14 mouse cellular contexts compared by ENCODE assay signal in the genomic region with DNA sequence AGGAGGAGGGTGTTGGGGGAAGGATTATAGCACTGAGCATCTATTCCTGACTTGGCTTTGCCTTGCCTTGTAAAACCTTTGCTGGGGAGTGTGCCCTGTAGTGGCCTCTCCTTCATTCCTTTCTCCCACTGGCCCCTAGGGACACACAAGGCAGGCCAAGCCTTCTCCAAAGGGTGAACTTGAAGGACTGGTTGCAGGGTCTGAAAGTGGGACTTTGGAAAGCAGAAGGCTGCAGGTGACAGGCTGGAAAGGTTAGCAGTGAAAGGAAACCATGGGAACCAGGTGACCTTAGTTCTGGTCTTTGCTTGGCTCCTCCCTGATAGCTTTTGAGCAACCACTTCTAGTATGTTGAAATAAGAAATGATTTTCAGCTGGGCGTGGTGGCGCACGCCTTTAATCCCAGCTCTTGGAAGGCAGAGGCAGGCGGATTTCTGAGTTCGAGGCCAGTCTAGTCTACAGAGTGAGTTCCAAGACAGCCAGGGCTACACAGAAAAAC. TPM values are rescaled to one million over a fixed set of nuclear protein-coding genes. Genes with fewer than 3 reads are reported as not detected.
DNase-seq lines count a peak whose midpoint lies in the region; ATAC-seq and TF ChIP-seq lines count a peak whose summit lies in the region.
"Had no signal": no experiment of that assay in that cellular context is flagged by ENCODE, and none has a peak within 500 bp of the region (broad histone marks: within the 10 kb centered on the region; RNA-seq: fewer than 3 reads in every experiment).

No protein-coding gene starts in this region.

- peak; percentile 3 for DNase-seq in forebrain, embryonic 10.5 days (ENCODE audit: extremely low spot score, low spot score)
- DNase-seq in liver: peak; percentile 1
- no peak for DNase-seq in liver, embryonic 11.5 days (ENCODE audit: low spot score)
- DNase-seq in thymus, adult 2 months: no peak
- no peak for DNase-seq in thymus, postnatal 0 days (ENCODE audit: low spot score)
- peak; percentile 12 for DNase-seq in liver, postnatal 0 days
- no peak for DNase-seq in adrenal gland, postnatal 36 days
- DNase-seq: cerebellum, adult 9-10 months; left cerebral cortex, postnatal 4 days had no signal

- TF ChIP-seq EP300 in liver, postnatal 0 days (IDR thresholded peaks at IDR 0.05; ENCODE audit: low read depth): no peak

- 92% methylated on average over 5 of the region's 5 CpGs for WGBS in forebrain, embryonic 10.5 days
- WGBS in forebrain, embryonic 16.5 days: 94% methylated on average over 5 of the region's 5 CpGs
- WGBS in liver, embryonic 11.5 days: 83% methylated on average over 5 of the region's 5 CpGs
- WGBS in thymus, adult 2 months: 91% methylated on average over 5 of the region's 5 CpGs
- WGBS in liver, postnatal 0 days (ENCODE audit: insufficient replicate concordance): 78% methylated on average over 5 of the region's 5 CpGs

- ATAC-seq in forebrain, embryonic 16.5 days: no peak
- ATAC-seq in liver, embryonic 11.5 days (replicated peaks; ENCODE audit: low FRiP score): no peak
- ATAC-seq in liver, postnatal 0 days: 0 out of 2 replicates have a peak, but pooled peaks have one; percentile 33
- ATAC-seq: Patski had no signal

- TF ChIP-seq POLR2A in thymus, adult 2 months (IDR thresholded peaks at IDR 0.05; ENCODE audit: control insufficient read depth, extremely low read depth, insufficient read depth, low read length, poor library complexity): no peak

- H3K4me3 ChIP-seq in forebrain, embryonic 10.5 days: no peak overlapping the region
- H3K4me3 ChIP-seq in forebrain, embryonic 16.5 days (replicated peaks; ENCODE audit: low read length): no peak overlapping the region
- H3K4me3 ChIP-seq in liver, embryonic 11.5 days (ENCODE audit: low read depth, low read length): no peak overlapping the region
- peak overlapping the region; percentile 69 for H3K4me3 ChIP-seq in thymus, adult 2 months (ENCODE audit: control insufficient read depth, insufficient read depth, low read length)
- H3K4me3 ChIP-seq in liver, postnatal 0 days (ENCODE audit: low read depth, low read length): no peak overlapping the region

- H3K27ac ChIP-seq in forebrain, embryonic 10.5 days: no peak overlapping the region
- no peak overlapping the region for H3K27ac ChIP-seq in forebrain, embryonic 16.5 days (ENCODE audit: low read length)
- no peak overlapping the region for H3K27ac ChIP-seq in liver, embryonic 11.5 days (ENCODE audit: low read depth, low read length)
- peak overlapping the region; percentile 94; the same call in 1 of the 2 replicates for H3K27ac ChIP-seq in thymus, adult 2 months (ENCODE audit: control insufficient read depth, insufficient read depth, low read length)
- H3K27ac ChIP-seq in liver, postnatal 0 days (ENCODE audit: low read depth): no peak overlapping the region

- no peaks in the 10 kb centered on the region for H3K27me3 ChIP-seq in forebrain, embryonic 10.5 days (ENCODE audit: poor library complexity, severe bottlenecking)
- H3K27me3 ChIP-seq in forebrain, embryonic 16.5 days (replicated peaks; ENCODE audit: control insufficient read depth, insufficient read depth, low read length): no peaks in the 10 kb centered on the region
- peaks cover 2% of the 10 kb centered on the region; the same call in 1 of the 2 replicates for H3K27me3 ChIP-seq in liver, embryonic 11.5 days (replicated peaks; ENCODE audit: control insufficient read depth, insufficient read depth, low read length)
- no peaks in the 10 kb centered on the region for H3K27me3 ChIP-seq in thymus, adult 2 months (ENCODE audit: control insufficient read depth, insufficient read depth, low read length)
- H3K27me3 ChIP-seq in liver, postnatal 0 days (ENCODE audit: insufficient read depth, low read length): no peaks in the 10 kb centered on the region
- H3K27me3 ChIP-seq: Patski had no signal

- no peaks in the 10 kb centered on the region for H3K4me1 ChIP-seq in forebrain, embryonic 10.5 days
- no peaks in the 10 kb centered on the region for H3K4me1 ChIP-seq in forebrain, embryonic 16.5 days (replicated peaks; ENCODE audit: control insufficient read depth, insufficient read depth, low read length)
- no peaks in the 10 kb centered on the region for H3K4me1 ChIP-seq in liver, embryonic 11.5 days (replicated peaks; ENCODE audit: control insufficient read depth, insufficient read depth, low read length)
- peaks cover 30% of the 10 kb centered on the region for H3K4me1 ChIP-seq in thymus, adult 2 months (replicated peaks; ENCODE audit: control insufficient read depth, insufficient read depth, low read length)
- H3K4me1 ChIP-seq in liver, postnatal 0 days (ENCODE audit: insufficient read depth): peaks cover 14% of the 10 kb centered on the region

- H3K4me2 ChIP-seq in forebrain, embryonic 16.5 days (ENCODE audit: low read length): no peak overlapping the region
- H3K4me2 ChIP-seq in liver, embryonic 11.5 days: no peak overlapping the region
- H3K4me2 ChIP-seq in liver, postnatal 0 days (ENCODE audit: low read depth, low read length): peak overlapping the region; percentile 26; the same call in 1 of the 2 replicates

- no peaks in the 10 kb centered on the region for H3K9me3 ChIP-seq in forebrain, embryonic 10.5 days
- no peaks in the 10 kb centered on the region for H3K9me3 ChIP-seq in forebrain, embryonic 16.5 days (ENCODE audit: control insufficient read depth, low read length)
- H3K9me3 ChIP-seq in liver, embryonic 11.5 days (ENCODE audit: control insufficient read depth, low read length): no peaks in the 10 kb centered on the region
- no peaks in the 10 kb centered on the region for H3K9me3 ChIP-seq in liver, postnatal 0 days (ENCODE audit: low read length)
- H3K9me3 ChIP-seq: megakaryocyte, embryonic 14.5 days had no signal

- no peaks in the 10 kb centered on the region for H3K36me3 ChIP-seq in forebrain, embryonic 10.5 days (replicated peaks)
- no peaks in the 10 kb centered on the region for H3K36me3 ChIP-seq in forebrain, embryonic 16.5 days (ENCODE audit: control insufficient read depth, insufficient read depth)
- H3K36me3 ChIP-seq in liver, embryonic 11.5 days (ENCODE audit: control insufficient read depth, insufficient read depth, low read length): no peaks in the 10 kb centered on the region
- H3K36me3 ChIP-seq in thymus, adult 2 months (ENCODE audit: control insufficient read depth, insufficient read depth, low read length): no peaks in the 10 kb centered on the region; the same call in 1 of the 2 replicates
- H3K36me3 ChIP-seq in liver, postnatal 0 days (replicated peaks; ENCODE audit: insufficient read depth, low read length): no peaks in the 10 kb centered on the region

- H3K9ac ChIP-seq in forebrain, embryonic 16.5 days (replicated peaks; ENCODE audit: low read depth, low read length): no peak overlapping the region
- H3K9ac ChIP-seq in liver, embryonic 11.5 days (ENCODE audit: low read depth, low read length): no peak overlapping the region
- no peak overlapping the region for H3K9ac ChIP-seq in liver, postnatal 0 days (replicated peaks)

- TF ChIP-seq CTCF in thymus, adult 2 months (IDR thresholded peaks at IDR 0.05; ENCODE audit: borderline replicate concordance, control insufficient read depth, extremely low read depth, insufficient read depth, low read length, poor library complexity): no peak
- no peak for TF ChIP-seq CTCF in liver, postnatal 0 days (IDR thresholded peaks at IDR 0.05; ENCODE audit: low read depth)

RNA-seq across cellular contexts. Expression of gene Zbp1, which starts 0.9 kb away (rescaled TPM):
- polyA plus RNA-seq in forebrain, embryonic 10.5 days (2016; fragmentation: Nextera tagmentation; extraction: Ambion mirVana): not detected in 2 replicates
- not detected in 2 replicates for polyA plus RNA-seq in forebrain, embryonic 16.5 days (2015; fragmentation: Nextera tagmentation; extraction: Ambion mirVana)
- not detected in 2 replicates for polyA plus RNA-seq in liver, embryonic 11.5 days (2014; fragmentation: Nextera tagmentation; extraction: Ambion mirVana)
- 58.6 and 63.7 TPM in 2 replicates for polyA plus RNA-seq in thymus, adult 2 months (2012; rRNA removed)
- polyA plus RNA-seq in thymus, postnatal 0 days (2015; fragmentation: Nextera tagmentation; extraction: Ambion mirVana): 42.1 and 52.8 TPM in 2 replicates
- 4.9 and 6.7 TPM in 2 replicates for polyA plus RNA-seq in liver, postnatal 0 days (2015; fragmentation: Nextera tagmentation; extraction: Ambion mirVana)
- total RNA-seq in adrenal gland, postnatal 36 days (2021): 1 to 10 TPM; 1.6 to 4.9 TPM
- total RNA-seq: layer of hippocampus, postnatal 14 days had no signal

RNA-seq across cellular contexts. Expression of gene Pmepa1, which starts 58.5 kb away (rescaled TPM):
- polyA plus RNA-seq in forebrain, embryonic 10.5 days (2016; fragmentation: Nextera tagmentation; extraction: Ambion mirVana): 1.3 and 1.8 TPM in 2 replicates
- polyA plus RNA-seq in forebrain, embryonic 16.5 days (2015; fragmentation: Nextera tagmentation; extraction: Ambion mirVana): 7.2 and 7.3 TPM in 2 replicates
- polyA plus RNA-seq in liver, embryonic 11.5 days (2014; fragmentation: Nextera tagmentation; extraction: Ambion mirVana): 0.95 and 1.2 TPM in 2 replicates
- 68.7 and 70.3 TPM in 2 replicates for polyA plus RNA-seq in thymus, adult 2 months (2012; rRNA removed)
- 3.1 and 4.2 TPM in 2 replicates for polyA plus RNA-seq in thymus, postnatal 0 days (2015; fragmentation: Nextera tagmentation; extraction: Ambion mirVana)
- 0.21 and 0.36 TPM in 2 replicates for polyA plus RNA-seq in liver, postnatal 0 days (2015; fragmentation: Nextera tagmentation; extraction: Ambion mirVana)
- total RNA-seq in adrenal gland, postnatal 36 days (2021): 10 to 100 TPM; 54.8 to 55.5 TPM
- total RNA-seq: granulocyte monocyte progenitor cell, adult 5-6 weeks had no signal

Comparison
In these comparisons a context has a peak if more than half of its experiments do, and no peak if none do; other contexts are left out.
1. DNase-seq: peak in forebrain, embryonic 10.5 days (single experiment), liver (single experiment) and liver, postnatal 0 days (single experiment); none in liver, embryonic 11.5 days (single experiment), thymus, adult 2 months (single experiment), thymus, postnatal 0 days (single experiment) and adrenal gland, postnatal 36 days (0 of 2).